12 mouse cellular contexts compared by ENCODE assay signal in the genomic region with DNA sequence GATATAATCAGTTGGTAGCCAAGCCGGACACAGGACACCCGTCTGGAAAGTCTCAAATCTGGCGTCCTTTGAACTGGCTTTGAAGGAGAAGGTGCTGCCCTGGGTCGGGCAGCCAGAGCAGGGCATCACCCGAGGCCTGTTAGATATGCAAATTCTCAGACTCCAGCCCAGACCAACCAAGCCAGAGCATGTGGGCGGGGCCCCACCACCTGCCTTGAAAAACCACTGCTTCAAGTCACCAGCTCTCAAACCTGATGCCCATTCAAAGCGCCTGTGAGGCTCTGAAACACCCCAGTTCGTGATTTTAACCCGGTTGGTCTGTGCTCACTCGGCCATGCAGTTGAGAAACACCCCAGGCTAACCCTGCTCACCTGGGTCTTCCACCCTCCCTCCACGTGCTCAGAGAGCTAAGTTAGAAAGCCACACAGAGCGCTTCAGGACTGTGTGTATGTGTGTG.
DNase-seq lines count a peak whose midpoint lies in the region.
"Had no signal": no experiment of that assay in that cellular context is flagged by ENCODE, and none has a peak within 500 bp of the region (broad histone marks: within the 10 kb centered on the region; RNA-seq: fewer than 3 reads in every experiment).

No protein-coding gene starts in this region.

- no peak overlapping the region for H3K27ac ChIP-seq in limb, embryonic 10.5 days
- H3K27ac ChIP-seq: left cerebral cortex, adult 2 months; limb, embryonic 15.5 days had no signal

- DNase-seq in A20 (ENCODE audit: low read depth, low spot score): peak; percentile 91
- peak; percentile 11 for DNase-seq in ES-CJ7 (ENCODE audit: low read depth, low spot score)
- DNase-seq in kidney, adult 8-10 months: peak; percentile 42 to 50
- peak; percentile 42 for DNase-seq in limb, embryonic 10.5 days (ENCODE audit: low spot score)
- no peak for DNase-seq in lung, postnatal 4 days
- no peak for DNase-seq in heart, adult 18-20 months
- no peak for DNase-seq in spleen, adult 12 weeks (ENCODE audit: low spot score)
- DNase-seq: lung, postnatal 14 days; right cerebral cortex, adult 18-20 months; thymus, postnatal 25 days had no signal

- no peak overlapping the region for H3K4me3 ChIP-seq in limb, embryonic 10.5 days
- H3K4me3 ChIP-seq: left cerebral cortex, adult 2 months; limb, embryonic 15.5 days had no signal

- no peaks in the 10 kb centered on the region; the same call in 1 of the 2 replicates for H3K9me3 ChIP-seq in limb, embryonic 10.5 days (replicated peaks)
- H3K9me3 ChIP-seq: limb, embryonic 15.5 days had no signal

- H3K36me3 ChIP-seq in limb, embryonic 10.5 days: no peaks in the 10 kb centered on the region
- H3K36me3 ChIP-seq: limb, embryonic 15.5 days had no signal

- WGBS in limb, embryonic 10.5 days: 17% methylated on average over 12 of the region's 12 CpGs

- 0 out of 2 replicates have a peak, but pooled peaks cover 4% of the 10 kb centered on the region for H3K27me3 ChIP-seq in limb, embryonic 10.5 days (ENCODE audit: low read depth, poor library complexity, severe bottlenecking)

- peaks cover 8% of the 10 kb centered on the region; the same call in 1 of the 2 replicates for H3K4me1 ChIP-seq in limb, embryonic 10.5 days

Comparison
In these comparisons a context has a peak if more than half of its experiments do, and no peak if none do; other contexts are left out.
1. DNase-seq: peak in A20 (single experiment), ES-CJ7 (single experiment), kidney, adult 8-10 months (2 of 2) and limb, embryonic 10.5 days (single experiment); none in lung, postnatal 4 days (0 of 2), heart, adult 18-20 months (0 of 2) and spleen, adult 12 weeks (single experiment).